Mouse (Mus musculus): ENCODE data around the gene Ccdc73. TPM values are rescaled to one million over a fixed set of nuclear protein-coding genes. Genes with fewer than 3 reads are reported as not detected.

Ccdc73 gene
- polyA plus RNA-seq (2012; rRNA removed; ENCODE audit: low replicate concordance): 1.0 and 2.0 TPM in 2 replicates

GRCm38 (mm10) chr2:104867282-104867855 is at the start of gene Ccdc73:
Ccdc73 (plus strand) TSS chr2:104867805.

GRCm38 (mm10) chr2:104849276-104849990 is 18.2 kb upstream of the Ccdc73 start, which contains the start of gene Prrg4:
Prrg4 (minus strand) TSS chr2:104849876.

GRCm38 (mm10) chr2:105016967-105017287 is 149.3 kb downstream of the Ccdc73 start, which contains the start of gene Eif3m:
Eif3m (minus strand) TSS chr2:105017080.

Other genes starting within 250 kb of the Ccdc73 start
- 4.4 and 4.5 TPM in 2 replicates for gene Tcp11l1, start 155.6 kb upstream of the Ccdc73 start, polyA plus RNA-seq (2012; rRNA removed; ENCODE audit: low replicate concordance)
- gene Pin1rt1, start 151.4 kb upstream of the Ccdc73 start, polyA plus RNA-seq (2012; rRNA removed; ENCODE audit: low replicate concordance): not detected in 2 replicates
- 1.4 and 1.7 TPM in 2 replicates for gene Depdc7, start 124.9 kb upstream of the Ccdc73 start, polyA plus RNA-seq (2012; rRNA removed; ENCODE audit: low replicate concordance)
- 3.4 and 9.9 TPM in 2 replicates for gene Qser1, start 51.0 kb upstream of the Ccdc73 start, polyA plus RNA-seq (2012; rRNA removed; ENCODE audit: low replicate concordance)
- gene Prrg4, start 17.9 kb upstream of the Ccdc73 start, polyA plus RNA-seq (2012; rRNA removed; ENCODE audit: low replicate concordance): 0.70 and 0.85 TPM in 2 replicates
- gene Eif3m, start 149.3 kb downstream of the Ccdc73 start, polyA plus RNA-seq (2012; rRNA removed; ENCODE audit: low replicate concordance): 15.2 and 35.2 TPM in 2 replicates
- gene Gm11060, start 224.2 kb downstream of the Ccdc73 start, polyA plus RNA-seq (2012; rRNA removed; ENCODE audit: low replicate concordance): not detected in 2 replicates

Data from mammary gland, adult 2 months (tissue).